ENCODE assay signal across 10 mouse cellular contexts in the genomic region with DNA sequence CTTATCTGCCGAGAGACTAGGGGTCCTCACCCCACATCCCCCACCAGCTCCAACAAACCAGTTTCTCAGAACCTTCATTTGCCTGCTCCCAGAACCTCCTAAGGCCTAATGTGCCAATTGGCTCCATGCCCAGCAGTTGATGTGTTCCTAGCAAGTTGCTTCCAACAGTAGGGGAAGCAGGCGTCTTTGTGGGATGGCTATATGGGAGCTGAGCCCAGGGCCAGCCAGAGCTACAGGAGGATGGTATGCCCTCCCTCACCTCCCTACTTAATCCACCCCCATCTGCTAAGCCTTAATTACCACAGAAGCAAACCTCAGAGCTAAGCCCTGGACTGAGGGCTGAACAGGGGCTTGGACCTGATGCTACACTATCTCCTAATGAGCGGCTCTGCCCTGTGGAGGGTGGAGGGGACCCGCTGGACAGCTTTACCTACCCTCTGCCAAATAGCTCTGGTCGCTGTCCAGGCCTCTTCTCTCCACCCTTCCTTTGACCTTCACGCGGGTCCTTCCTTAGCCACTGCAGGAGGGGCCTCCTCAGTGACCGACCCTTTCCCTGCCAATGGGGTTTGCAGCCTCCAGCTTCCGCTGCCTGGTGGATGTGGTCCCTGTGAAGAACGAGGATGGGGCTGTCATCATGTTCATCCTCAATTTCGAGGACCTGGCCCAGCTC. TPM values are rescaled to one million over a fixed set of nuclear protein-coding genes. Genes with fewer than 3 reads are reported as not detected.
A peak's percentile ranks its signal among the peaks of the same experiment; 100 is the strongest.
DNase-seq lines count a peak whose midpoint lies in the region; ATAC-seq and TF ChIP-seq lines count a peak whose summit lies in the region.
"Had no signal": no experiment of that assay in that cellular context is flagged by ENCODE, and none has a peak within 500 bp of the region (broad histone marks: within the 10 kb centered on the region; RNA-seq: fewer than 3 reads in every experiment).

No protein-coding gene starts in this region.

- intact Hi-C loops in gastrocnemius, adult 2 months (cut with DNase I): no loop called here

- H3K4me3 ChIP-seq in gastrocnemius, adult 2 months: no peak overlapping the region
- H3K4me3 ChIP-seq in midbrain, embryonic 15.5 days: no peak overlapping the region
- no peak overlapping the region for H3K4me3 ChIP-seq in midbrain, embryonic 11.5 days (ENCODE audit: low read depth, low read length)
- no peak overlapping the region for H3K4me3 ChIP-seq in heart, postnatal 0 days (ENCODE audit: low read depth, low read length)
- no peak overlapping the region for H3K4me3 ChIP-seq in neural tube, embryonic 15.5 days (replicated peaks)

- peak; percentile 64 for DNase-seq in gastrocnemius, adult 2 months
- DNase-seq in gastrocnemius, adult 8-10 months (ENCODE audit: low spot score in 2 of 2): no peak
- DNase-seq in midbrain, embryonic 11.5 days (ENCODE audit: low spot score, missing footprints): no peak
- DNase-seq in heart, postnatal 0 days (ENCODE audit: low spot score): peak; percentile 34
- no peak for DNase-seq in thymus, postnatal 4 days

- TF ChIP-seq EP300 in heart, postnatal 0 days (IDR thresholded peaks at IDR 0.05; ENCODE audit: low read depth): no peak

- WGBS in midbrain, embryonic 15.5 days: 66% methylated on average over 11 of the region's 11 CpGs
- WGBS in midbrain, embryonic 11.5 days: 73% methylated on average over 11 of the region's 11 CpGs
- WGBS in heart, postnatal 0 days: 27% methylated on average over 11 of the region's 11 CpGs
- 65% methylated on average over 11 of the region's 11 CpGs for WGBS in neural tube, embryonic 15.5 days

- no peak overlapping the region for H3K9ac ChIP-seq in midbrain, embryonic 15.5 days
- H3K9ac ChIP-seq in midbrain, embryonic 11.5 days (ENCODE audit: low read length): no peak overlapping the region
- H3K9ac ChIP-seq in heart, postnatal 0 days (replicated peaks; ENCODE audit: low read depth, low read length): no peak overlapping the region
- no peak overlapping the region for H3K9ac ChIP-seq in neural tube, embryonic 15.5 days (replicated peaks)

- no peak overlapping the region for H3K4me2 ChIP-seq in midbrain, embryonic 15.5 days
- no peak overlapping the region for H3K4me2 ChIP-seq in midbrain, embryonic 11.5 days
- no peak overlapping the region for H3K4me2 ChIP-seq in heart, postnatal 0 days (ENCODE audit: low read depth, low read length)
- no peak overlapping the region for H3K4me2 ChIP-seq in neural tube, embryonic 15.5 days

- H3K27ac ChIP-seq in gastrocnemius, adult 2 months: no peak overlapping the region
- no peak overlapping the region for H3K27ac ChIP-seq in midbrain, embryonic 15.5 days
- H3K27ac ChIP-seq in midbrain, embryonic 11.5 days (ENCODE audit: low read depth, low read length): no peak overlapping the region
- no peak overlapping the region for H3K27ac ChIP-seq in heart, postnatal 0 days (ENCODE audit: low read depth)
- no peak overlapping the region for H3K27ac ChIP-seq in neural tube, embryonic 15.5 days (replicated peaks)
- H3K27ac ChIP-seq: macrophage had no signal

- no peak for TF ChIP-seq CTCF in gastrocnemius, adult 2 months (IDR thresholded peaks at IDR 0.05)
- TF ChIP-seq CTCF in heart, postnatal 0 days (IDR thresholded peaks at IDR 0.05; ENCODE audit: low read depth): no peak

- 0 out of 2 replicates have a peak, but pooled peaks cover 4% of the 10 kb centered on the region for H3K27me3 ChIP-seq in midbrain, embryonic 15.5 days (replicated peaks)
- no peaks in the 10 kb centered on the region for H3K27me3 ChIP-seq in midbrain, embryonic 11.5 days (ENCODE audit: control insufficient read depth, insufficient read depth, low read length)
- H3K27me3 ChIP-seq in heart, postnatal 0 days (ENCODE audit: control insufficient read depth, insufficient read depth, low read length): peaks cover 15% of the 10 kb centered on the region
- peaks cover 18% of the 10 kb centered on the region for H3K27me3 ChIP-seq in neural tube, embryonic 15.5 days (replicated peaks)

- H3K36me3 ChIP-seq in midbrain, embryonic 15.5 days (replicated peaks): no peaks in the 10 kb centered on the region
- H3K36me3 ChIP-seq in midbrain, embryonic 11.5 days (ENCODE audit: control insufficient read depth, insufficient read depth, low read length): no peaks in the 10 kb centered on the region
- H3K36me3 ChIP-seq in heart, postnatal 0 days (replicated peaks; ENCODE audit: control insufficient read depth, insufficient read depth, low read length): no peaks in the 10 kb centered on the region
- H3K36me3 ChIP-seq in neural tube, embryonic 15.5 days: no peaks in the 10 kb centered on the region

- peaks cover 7% of the 10 kb centered on the region; the same call in 1 of the 2 replicates for H3K4me1 ChIP-seq in midbrain, embryonic 15.5 days
- H3K4me1 ChIP-seq in midbrain, embryonic 11.5 days (ENCODE audit: control insufficient read depth, insufficient read depth, low read length): 0 out of 2 replicates have a peak, but pooled peaks cover 2% of the 10 kb centered on the region
- 0 out of 2 replicates have a peak, but pooled peaks cover 8% of the 10 kb centered on the region for H3K4me1 ChIP-seq in heart, postnatal 0 days (ENCODE audit: control insufficient read depth, insufficient read depth)
- peaks cover 11% of the 10 kb centered on the region for H3K4me1 ChIP-seq in neural tube, embryonic 15.5 days

- no peaks in the 10 kb centered on the region for H3K9me3 ChIP-seq in midbrain, embryonic 15.5 days
- no peaks in the 10 kb centered on the region for H3K9me3 ChIP-seq in midbrain, embryonic 11.5 days (ENCODE audit: control insufficient read depth, low read length)
- no peaks in the 10 kb centered on the region for H3K9me3 ChIP-seq in heart, postnatal 0 days (replicated peaks; ENCODE audit: control insufficient read depth, low read length)
- no peaks in the 10 kb centered on the region for H3K9me3 ChIP-seq in neural tube, embryonic 15.5 days (replicated peaks)

- peak; percentile 58; the same call in 1 of the 2 replicates for ATAC-seq in midbrain, embryonic 15.5 days (replicated peaks)
- no peak for ATAC-seq in midbrain, embryonic 11.5 days (ENCODE audit: low FRiP score)
- ATAC-seq in heart, postnatal 0 days (ENCODE audit: insufficient read depth, low read depth): no peak; the same call in 1 of the 2 replicates
- ATAC-seq in neural tube, embryonic 15.5 days (ENCODE audit: low FRiP score): 0 out of 2 replicates have a peak, but pooled peaks have one; percentile 30
- no peak for ATAC-seq in CD4-positive, CD25-positive, alpha-beta regulatory T cell, adult 4 months

RNA-seq across cellular contexts. Expression of a gene that starts 5.8 kb away (rescaled TPM):
- not detected for total RNA-seq in gastrocnemius, adult 2 months (2021)
- not detected for total RNA-seq in gastrocnemius, adult 8-10 months (2022)
- 1.7 and 2.0 TPM in 2 replicates for polyA plus RNA-seq in midbrain, embryonic 15.5 days (2015; fragmentation: Nextera tagmentation; extraction: Ambion mirVana)
- polyA plus RNA-seq in midbrain, embryonic 11.5 days (2014; fragmentation: Nextera tagmentation; extraction: Ambion mirVana): 0.21 and 0.29 TPM in 2 replicates
- 0.97 TPM in 1 of 2 replicates, not detected in the other for total RNA-seq in heart, postnatal 0 days (2014; rRNA removed; ENCODE audit: low replicate concordance)
- polyA plus RNA-seq in heart, postnatal 0 days (2015; fragmentation: Nextera tagmentation; extraction: Ambion mirVana): 0.10 and 0.12 TPM in 2 replicates
- polyA plus RNA-seq in neural tube, embryonic 15.5 days (2015; fragmentation: Nextera tagmentation; extraction: Ambion mirVana): 3.6 and 4.2 TPM in 2 replicates
- under 1 TPM in 1 of 2 experiments, not detected in 1; 0.18 TPM for polyA plus RNA-seq in CD4-positive, CD25-positive, alpha-beta regulatory T cell, adult 4 months (2017; shearing (Covaris generic))
- polyA plus RNA-seq: macrophage had no signal

RNA-seq across cellular contexts. Expression of a gene that starts 19.2 kb away (rescaled TPM):
- not detected for total RNA-seq in gastrocnemius, adult 2 months (2021)
- total RNA-seq in gastrocnemius, adult 8-10 months (2022): not detected
- not detected in 2 replicates for polyA plus RNA-seq in midbrain, embryonic 15.5 days (2015; fragmentation: Nextera tagmentation; extraction: Ambion mirVana)
- polyA plus RNA-seq in midbrain, embryonic 11.5 days (2014; fragmentation: Nextera tagmentation; extraction: Ambion mirVana): not detected in 2 replicates
- total RNA-seq in heart, postnatal 0 days (2014; rRNA removed; ENCODE audit: low replicate concordance): not detected in 2 replicates
- polyA plus RNA-seq in heart, postnatal 0 days (2015; fragmentation: Nextera tagmentation; extraction: Ambion mirVana): not detected in 2 replicates
- not detected in 2 replicates for polyA plus RNA-seq in neural tube, embryonic 15.5 days (2015; fragmentation: Nextera tagmentation; extraction: Ambion mirVana)
- polyA plus RNA-seq in CD4-positive, CD25-positive, alpha-beta regulatory T cell, adult 4 months (2017; shearing (Covaris generic)): not detected
- polyA plus RNA-seq: cortical plate, adult 2 months; macrophage had no signal

RNA-seq across cellular contexts. Expression of a gene that starts 23.0 kb away (rescaled TPM):
- total RNA-seq in gastrocnemius, adult 2 months (2021): 10 to 100 TPM; 23.9 to 28.2 TPM
- 10 to 100 TPM; 21.1 to 27.1 (median 25.0) TPM for total RNA-seq in gastrocnemius, adult 8-10 months (2022)
- 165 and 174 TPM in 2 replicates for polyA plus RNA-seq in midbrain, embryonic 15.5 days (2015; fragmentation: Nextera tagmentation; extraction: Ambion mirVana)
- 72.7 and 76.1 TPM in 2 replicates for polyA plus RNA-seq in midbrain, embryonic 11.5 days (2014; fragmentation: Nextera tagmentation; extraction: Ambion mirVana)
- 49.5 and 65.0 TPM in 2 replicates for total RNA-seq in heart, postnatal 0 days (2014; rRNA removed; ENCODE audit: low replicate concordance)
- 22.4 and 27.4 TPM in 2 replicates for polyA plus RNA-seq in heart, postnatal 0 days (2015; fragmentation: Nextera tagmentation; extraction: Ambion mirVana)
- 131 and 143 TPM in 2 replicates for polyA plus RNA-seq in neural tube, embryonic 15.5 days (2015; fragmentation: Nextera tagmentation; extraction: Ambion mirVana)
- polyA plus RNA-seq in CD4-positive, CD25-positive, alpha-beta regulatory T cell, adult 4 months (2017; shearing (Covaris generic)): 10 to 100 TPM; 23.9 to 26.4 TPM

RNA-seq across cellular contexts. Expression of a gene that starts 45.9 kb away (rescaled TPM):
- 10 to 100 TPM; 18.4 to 24.6 TPM for total RNA-seq in gastrocnemius, adult 2 months (2021)
- total RNA-seq in gastrocnemius, adult 8-10 months (2022): 10 to 100 TPM in 3 of 4 experiments, 1 to 10 TPM in 1; 9.4 to 21.2 (median 13.4) TPM
- polyA plus RNA-seq in midbrain, embryonic 15.5 days (2015; fragmentation: Nextera tagmentation; extraction: Ambion mirVana): 6.1 and 6.5 TPM in 2 replicates
- polyA plus RNA-seq in midbrain, embryonic 11.5 days (2014; fragmentation: Nextera tagmentation; extraction: Ambion mirVana): 0.57 and 0.89 TPM in 2 replicates
- total RNA-seq in heart, postnatal 0 days (2014; rRNA removed; ENCODE audit: low replicate concordance): 6.1 and 17.1 TPM in 2 replicates
- 3.3 and 3.7 TPM in 2 replicates for polyA plus RNA-seq in heart, postnatal 0 days (2015; fragmentation: Nextera tagmentation; extraction: Ambion mirVana)
- polyA plus RNA-seq in neural tube, embryonic 15.5 days (2015; fragmentation: Nextera tagmentation; extraction: Ambion mirVana): 4.1 and 4.2 TPM in 2 replicates
- not detected for polyA plus RNA-seq in CD4-positive, CD25-positive, alpha-beta regulatory T cell, adult 4 months (2017; shearing (Covaris generic))

RNA-seq across cellular contexts. Expression of a gene that starts 52.2 kb away (rescaled TPM):
- 10 to 100 TPM; 33.5 to 50.1 TPM for total RNA-seq in gastrocnemius, adult 2 months (2021)
- 10 to 100 TPM; 35.8 to 42.1 (median 39.3) TPM for total RNA-seq in gastrocnemius, adult 8-10 months (2022)
- polyA plus RNA-seq in midbrain, embryonic 15.5 days (2015; fragmentation: Nextera tagmentation; extraction: Ambion mirVana): 7.1 and 7.7 TPM in 2 replicates
- 10.5 and 11.1 TPM in 2 replicates for polyA plus RNA-seq in midbrain, embryonic 11.5 days (2014; fragmentation: Nextera tagmentation; extraction: Ambion mirVana)
- total RNA-seq in heart, postnatal 0 days (2014; rRNA removed; ENCODE audit: low replicate concordance): 40.6 and 50.4 TPM in 2 replicates
- polyA plus RNA-seq in heart, postnatal 0 days (2015; fragmentation: Nextera tagmentation; extraction: Ambion mirVana): 14.1 and 17.4 TPM in 2 replicates
- polyA plus RNA-seq in neural tube, embryonic 15.5 days (2015; fragmentation: Nextera tagmentation; extraction: Ambion mirVana): 8.0 and 9.5 TPM in 2 replicates
- polyA plus RNA-seq in CD4-positive, CD25-positive, alpha-beta regulatory T cell, adult 4 months (2017; shearing (Covaris generic)): 10 to 100 TPM in 1 of 2 experiments, 1 to 10 TPM in 1; 7.4 to 18.0 TPM

Comparison
In these comparisons a context has a peak if more than half of its experiments do, and no peak if none do; other contexts are left out.
1. DNase-seq: peak in gastrocnemius, adult 2 months (single experiment) and heart, postnatal 0 days (single experiment); none in gastrocnemius, adult 8-10 months (0 of 2), midbrain, embryonic 11.5 days (single experiment) and thymus, postnatal 4 days (single experiment).
2. ATAC-seq: peak in midbrain, embryonic 15.5 days (single experiment) and neural tube, embryonic 15.5 days (single experiment); none in midbrain, embryonic 11.5 days (single experiment), heart, postnatal 0 days (single experiment) and CD4-positive, CD25-positive, alpha-beta regulatory T cell, adult 4 months (single experiment).